Mouse (Mus musculus) cerebellum, adult 2 months (tissue): Measurements from ENCODE around the gene Rgsl1.

ENCODE experiments used
- CTCF ChIP-seq: fragments of 200-500 bp; IDR thresholded peaks from 2 replicates; pipeline ENCODE4 v1.5.1; 2011; ENCODE audit warnings: low read depth, mild to moderate bottlenecking, control low read depth, low read length, moderate library complexity, borderline replicate concordance; ENCODE audit not compliant: insufficient read depth
- POLR2A ChIP-seq: fragments of 200-500 bp; IDR thresholded peaks from 2 replicates; pipeline ENCODE4 v1.6.1; 2011; ENCODE audit warnings: low read length, control low read depth, borderline replicate concordance; ENCODE audit not compliant: insufficient read depth

DNA sequence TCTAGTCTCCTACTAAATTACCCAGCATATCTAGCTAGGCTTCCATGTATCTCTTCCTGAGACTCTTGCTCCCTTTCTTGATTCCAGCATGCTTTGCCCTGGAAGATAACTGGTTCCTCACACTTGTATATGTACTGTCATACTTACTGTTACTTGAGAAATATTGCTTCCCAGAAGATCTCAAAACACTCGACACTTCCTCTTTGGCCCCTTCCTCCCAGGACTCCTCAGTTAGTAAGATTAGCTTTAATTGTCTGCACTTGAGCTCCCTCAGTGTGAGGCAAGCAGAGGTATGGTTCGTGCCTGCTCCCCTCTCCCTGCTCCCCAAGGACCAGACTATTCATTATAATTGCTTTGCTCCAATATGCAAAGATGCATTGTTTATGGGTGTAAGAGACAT, 53.2 kb downstream of the Rgsl1 start:
- TF ChIP-seq CTCF (no peak), POLR2A (no peak)
